Mouse (Mus musculus): Measurements from ENCODE around the gene Lect2. TPM values are rescaled to one million over a fixed set of nuclear protein-coding genes. Genes with fewer than 3 reads are reported as not detected.

Lect2 gene
- polyA plus RNA-seq, 1 experiment from 2014 or later: 0.22 TPM

- no peak overlapping the region for H3K4me3 ChIP-seq
- no peak for ATAC-seq (ENCODE audit: insufficient number of reproducible peaks, low FRiP score)
- no peaks in the 10 kb centered on the region for H3K27me3 ChIP-seq (replicated peaks)
- WGBS: 77% methylated on average over 3 of the region's 3 CpGs
- no peak overlapping the region for H3K4me2 ChIP-seq
- no peaks in the 10 kb centered on the region for H3K9me3 ChIP-seq (replicated peaks)
- no peak overlapping the region for H3K9ac ChIP-seq
- H3K36me3 ChIP-seq: no peaks in the 10 kb centered on the region
- no peak overlapping the region for H3K27ac ChIP-seq (ENCODE audit: poor library complexity, severe bottlenecking)
- H3K4me1 ChIP-seq (replicated peaks): peaks cover 28% of the 10 kb centered on the region
These were observed 8.4 kb upstream of the Lect2 start for GRCm38 (mm10) chr13:56556701-56557100.

GRCm38 (mm10) chr13:56555957-56556356 lies 7.7 kb upstream of the Lect2 start:
- H3K4me3 ChIP-seq: no peak overlapping the region
- no peak overlapping the region for H3K27ac ChIP-seq (ENCODE audit: poor library complexity, severe bottlenecking)
- H3K4me1 ChIP-seq (replicated peaks): peaks cover 33% of the 10 kb centered on the region
- H3K4me2 ChIP-seq: no peak overlapping the region
- H3K9me3 ChIP-seq (replicated peaks): no peaks in the 10 kb centered on the region
- H3K9ac ChIP-seq: no peak overlapping the region
- no peaks in the 10 kb centered on the region for H3K27me3 ChIP-seq (replicated peaks)
- no peaks in the 10 kb centered on the region for H3K36me3 ChIP-seq
- WGBS: 10% methylated on average over 1 of the region's 1 CpGs
- peak; percentile 49 for ATAC-seq (ENCODE audit: insufficient number of reproducible peaks, low FRiP score)

DNA sequence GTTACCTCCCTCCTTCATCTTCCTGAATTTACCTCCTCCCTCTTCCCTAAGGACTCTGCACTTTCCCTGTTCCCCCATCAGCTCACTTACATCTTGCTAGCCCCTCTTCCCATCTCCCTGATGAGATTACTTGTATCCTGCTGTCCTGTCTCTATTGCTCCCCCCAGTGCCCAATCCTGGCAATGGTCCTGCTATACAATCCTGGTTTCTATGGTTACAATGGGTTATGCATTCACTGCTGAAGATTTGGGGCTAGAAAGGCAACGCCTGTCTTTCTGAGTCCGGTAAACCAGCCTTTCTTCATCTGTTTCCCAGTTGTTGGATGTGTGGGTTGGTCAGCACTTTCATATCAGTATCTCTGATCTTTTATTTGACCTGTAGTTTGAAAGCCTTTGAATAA lies 6.1 kb upstream of the Lect2 start:
- Histone ChIP-seq H3K27me3 (replicated peaks) (no peaks in the 10 kb centered on the region), H3K27ac (ENCODE audit: poor library complexity, severe bottlenecking) (no peak overlapping the region), H3K4me1 (replicated peaks) (peaks cover 47% of the 10 kb centered on the region), H3K36me3 (no peaks in the 10 kb centered on the region), H3K9ac (no peak overlapping the region), H3K4me3 (no peak overlapping the region), H3K9me3 (replicated peaks) (no peaks in the 10 kb centered on the region), H3K4me2 (no peak overlapping the region)
- ATAC-seq (ENCODE audit: insufficient number of reproducible peaks, low FRiP score): no peak
- WGBS: 21% methylated on average over 2 of the region's 2 CpGs

GRCm38 (mm10) chr13:56553923-56554322 lies 5.6 kb upstream of the Lect2 start:
- H3K9ac ChIP-seq: no peak overlapping the region
- H3K27ac ChIP-seq (ENCODE audit: poor library complexity, severe bottlenecking): no peak overlapping the region
- ATAC-seq (ENCODE audit: insufficient number of reproducible peaks, low FRiP score): no peak
- no peaks in the 10 kb centered on the region for H3K27me3 ChIP-seq (replicated peaks)
- H3K4me1 ChIP-seq (replicated peaks): peaks cover 45% of the 10 kb centered on the region
- no peak overlapping the region for H3K4me3 ChIP-seq
- H3K4me2 ChIP-seq: no peak overlapping the region
- no peaks in the 10 kb centered on the region for H3K36me3 ChIP-seq
- no peaks in the 10 kb centered on the region for H3K9me3 ChIP-seq (replicated peaks)
- 48% methylated on average over 2 of the region's 2 CpGs for WGBS

DNA sequence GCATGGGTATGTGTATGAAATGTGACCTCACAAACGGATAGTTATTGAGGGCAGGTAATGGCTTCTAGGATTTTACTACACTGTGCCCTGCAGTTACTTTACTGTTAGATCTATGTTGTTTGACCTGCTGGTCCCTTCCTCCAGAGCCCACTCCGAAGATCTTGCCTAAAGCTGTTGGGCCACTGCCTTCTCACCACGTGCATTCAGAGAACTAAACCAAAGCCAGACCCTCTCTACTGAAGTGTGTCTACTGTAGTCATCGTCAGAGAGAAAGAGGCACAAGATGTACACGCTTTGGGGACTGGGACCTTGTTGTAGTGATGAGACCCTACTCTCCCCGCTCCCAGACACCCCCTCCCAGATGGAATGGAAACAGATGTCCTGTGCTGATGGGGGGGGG lies 3.4 kb upstream of the Lect2 start:
- Histone ChIP-seq H3K9ac (no peak overlapping the region), H3K27ac (ENCODE audit: poor library complexity, severe bottlenecking) (no peak overlapping the region), H3K27me3 (replicated peaks) (no peaks in the 10 kb centered on the region), H3K9me3 (replicated peaks) (no peaks in the 10 kb centered on the region), H3K4me1 (replicated peaks) (peaks cover 40% of the 10 kb centered on the region), H3K4me3 (no peak overlapping the region), H3K4me2 (no peak overlapping the region), H3K36me3 (no peaks in the 10 kb centered on the region)
- WGBS: 73% methylated on average over 6 of the region's 6 CpGs
- ATAC-seq (ENCODE audit: insufficient number of reproducible peaks, low FRiP score): no peak

GRCm38 (mm10) chr13:56550574-56550973 lies 2.3 kb upstream of the Lect2 start:
- 10% methylated on average over 1 of the region's 1 CpGs for WGBS
- Histone ChIP-seq H3K36me3 (no peaks in the 10 kb centered on the region), H3K9me3 (replicated peaks) (no peaks in the 10 kb centered on the region), H3K27me3 (replicated peaks) (no peaks in the 10 kb centered on the region), H3K4me3 (no peak overlapping the region), H3K27ac (ENCODE audit: poor library complexity, severe bottlenecking) (no peak overlapping the region), H3K4me1 (replicated peaks) (peaks cover 40% of the 10 kb centered on the region), H3K9ac (no peak overlapping the region), H3K4me2 (no peak overlapping the region)
- ATAC-seq (ENCODE audit: insufficient number of reproducible peaks, low FRiP score): no peak

GRCm38 (mm10) chr13:56549364-56549763 lies 1.1 kb upstream of the Lect2 start:
- peak; percentile 68 for ATAC-seq (ENCODE audit: insufficient number of reproducible peaks, low FRiP score)
- WGBS: 35% methylated on average over 4 of the region's 4 CpGs

DNA sequence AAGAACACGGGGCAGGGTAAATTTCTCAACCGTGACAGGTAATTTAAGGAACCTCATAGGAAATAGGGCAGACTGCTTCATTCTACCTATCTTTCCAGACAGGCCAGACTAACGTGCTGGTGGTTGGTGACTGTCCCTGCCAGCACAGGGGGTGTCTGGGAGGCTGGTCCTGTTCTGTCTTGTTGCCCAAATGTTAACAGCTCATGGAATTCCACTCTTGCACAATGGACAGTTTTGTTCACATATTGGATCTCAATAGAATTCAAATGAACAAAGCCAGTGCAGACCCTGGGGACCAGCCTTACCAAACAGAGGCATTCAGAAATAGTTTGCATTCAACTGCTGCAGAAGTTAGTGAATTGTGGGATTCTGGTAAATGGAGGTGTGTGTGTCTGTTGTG lies 3.3 kb downstream of the Lect2 start:
- Histone ChIP-seq H3K9ac (no peak overlapping the region), H3K27ac (ENCODE audit: poor library complexity, severe bottlenecking) (no peak overlapping the region), H3K36me3 (no peaks in the 10 kb centered on the region), H3K9me3 (replicated peaks) (no peaks in the 10 kb centered on the region), H3K4me1 (replicated peaks) (peaks cover 7% of the 10 kb centered on the region), H3K4me2 (no peak overlapping the region), H3K4me3 (no peak overlapping the region), H3K27me3 (replicated peaks) (no peaks in the 10 kb centered on the region)
- 68% methylated on average over 3 of the region's 3 CpGs for WGBS
- no peak for ATAC-seq (ENCODE audit: insufficient number of reproducible peaks, low FRiP score)

More at GRCm38 (mm10) chr13:56549364-56549763, 1.1 kb upstream of the Lect2 start:
- Histone ChIP-seq H3K4me3 (no peak overlapping the region), H3K9me3 (replicated peaks) (no peaks in the 10 kb centered on the region), H3K27me3 (replicated peaks) (no peaks in the 10 kb centered on the region), H3K27ac (ENCODE audit: poor library complexity, severe bottlenecking) (peak overlapping the region; percentile 44; the same call in 1 of the 2 replicates), H3K4me1 (replicated peaks) (peaks cover 40% of the 10 kb centered on the region), H3K36me3 (no peaks in the 10 kb centered on the region), H3K9ac (no peak overlapping the region), H3K4me2 (no peak overlapping the region)

DNA sequence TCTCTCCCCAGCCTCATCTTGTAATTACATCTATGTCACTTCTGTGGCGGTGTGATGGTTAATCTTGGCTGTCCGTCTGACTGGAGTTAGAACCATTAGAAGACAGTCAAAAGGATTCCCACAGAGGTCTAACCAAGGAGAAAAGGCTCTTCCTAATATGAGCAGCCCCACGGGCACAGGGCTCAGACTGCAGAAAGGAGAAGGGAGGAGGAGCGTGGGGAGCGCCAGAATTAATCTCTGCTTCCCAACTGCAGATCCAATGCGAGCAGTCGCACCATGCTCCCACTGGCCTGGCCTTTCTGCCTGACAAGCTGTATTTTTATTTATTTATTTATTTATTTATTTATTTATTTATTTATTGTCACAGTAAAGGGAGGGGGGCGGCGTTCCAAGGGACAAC lies 4.5 kb downstream of the Lect2 start:
- H3K9ac ChIP-seq: no peak overlapping the region
- no peaks in the 10 kb centered on the region for H3K36me3 ChIP-seq
- no peak overlapping the region for H3K4me3 ChIP-seq
- H3K27ac ChIP-seq (ENCODE audit: poor library complexity, severe bottlenecking): no peak overlapping the region
- no peaks in the 10 kb centered on the region for H3K4me1 ChIP-seq (replicated peaks)
- no peak for ATAC-seq (ENCODE audit: insufficient number of reproducible peaks, low FRiP score)
- no peaks in the 10 kb centered on the region for H3K9me3 ChIP-seq (replicated peaks)
- WGBS: 72% methylated on average over 9 of the region's 9 CpGs
- H3K27me3 ChIP-seq (replicated peaks): no peaks in the 10 kb centered on the region
- no peak overlapping the region for H3K4me2 ChIP-seq

GRCm38 (mm10) chr13:56539846-56540245 lies 8.5 kb downstream of the Lect2 start:
- no peaks in the 10 kb centered on the region for H3K4me1 ChIP-seq (replicated peaks)
- no peak overlapping the region for H3K9ac ChIP-seq
- no peaks in the 10 kb centered on the region for H3K36me3 ChIP-seq
- no peaks in the 10 kb centered on the region for H3K27me3 ChIP-seq (replicated peaks)
- H3K9me3 ChIP-seq (replicated peaks): peaks cover 6% of the 10 kb centered on the region
- no peak for ATAC-seq (ENCODE audit: insufficient number of reproducible peaks, low FRiP score)
- 89% methylated on average over 4 of the region's 4 CpGs for WGBS
- no peak overlapping the region for H3K27ac ChIP-seq (ENCODE audit: poor library complexity, severe bottlenecking)
- H3K4me3 ChIP-seq: no peak overlapping the region
- no peak overlapping the region for H3K4me2 ChIP-seq

GRCm38 (mm10) chr13:56537026-56537425 lies 11.3 kb downstream of the Lect2 start:
- no peak for ATAC-seq (ENCODE audit: insufficient number of reproducible peaks, low FRiP score)
- H3K4me2 ChIP-seq: no peak overlapping the region
- no peaks in the 10 kb centered on the region for H3K36me3 ChIP-seq
- 82% methylated on average over 12 of the region's 12 CpGs for WGBS
- no peak overlapping the region for H3K9ac ChIP-seq
- no peak overlapping the region for H3K4me3 ChIP-seq
- H3K9me3 ChIP-seq (replicated peaks): peaks cover 15% of the 10 kb centered on the region
- no peaks in the 10 kb centered on the region for H3K27me3 ChIP-seq (replicated peaks)
- no peaks in the 10 kb centered on the region for H3K4me1 ChIP-seq (replicated peaks)
- H3K27ac ChIP-seq (ENCODE audit: poor library complexity, severe bottlenecking): no peak overlapping the region

DNA sequence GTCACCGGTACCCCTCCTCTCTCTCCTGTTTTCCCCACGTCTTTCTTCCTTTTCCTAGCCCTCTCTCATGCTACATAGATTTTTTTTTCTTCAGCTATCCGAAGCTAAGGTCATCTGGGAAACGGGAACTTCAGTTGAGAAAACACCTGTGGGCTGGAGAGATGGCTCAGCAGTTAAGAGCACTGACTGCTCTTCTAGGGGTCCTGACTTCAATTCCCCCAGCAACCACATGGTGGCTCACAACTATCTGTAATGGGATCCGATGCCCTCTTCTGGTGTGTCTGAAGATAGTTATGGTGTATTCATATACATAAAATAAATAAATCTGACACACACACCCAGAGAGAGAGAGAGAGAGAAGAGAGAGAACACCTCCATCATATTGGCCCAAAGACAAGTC lies 12.7 kb downstream of the Lect2 start:
- no peak for ATAC-seq (ENCODE audit: insufficient number of reproducible peaks, low FRiP score)
- Histone ChIP-seq H3K27me3 (replicated peaks) (no peaks in the 10 kb centered on the region), H3K4me1 (replicated peaks) (no peaks in the 10 kb centered on the region)

More for the DNA sequence above, 12.7 kb downstream of the Lect2 start:
- H3K9ac ChIP-seq: no peak overlapping the region
- no peak overlapping the region for H3K4me3 ChIP-seq
- no peak overlapping the region for H3K27ac ChIP-seq (ENCODE audit: poor library complexity, severe bottlenecking)
- no peak overlapping the region for H3K4me2 ChIP-seq
- WGBS: 76% methylated on average over 5 of the region's 5 CpGs
- H3K9me3 ChIP-seq (replicated peaks): peaks cover 15% of the 10 kb centered on the region
- no peaks in the 10 kb centered on the region for H3K36me3 ChIP-seq
